Mouse (Mus musculus) brain, embryonic 14.5 days (tissue): Measurements from ENCODE around the gene Aamp.

Experiments
- CTCF ChIP-seq: fragments of 200-500 bp; IDR thresholded peaks from 2 replicates; pipeline ENCODE4 v1.5.1; 2012; ENCODE audit warnings: inconsistent platforms, mild to moderate bottlenecking, moderate library complexity, borderline replicate concordance; ENCODE audit not compliant: insufficient read depth, insufficient read length; ENCODE audit errors: extremely low read depth
- POLR2A ChIP-seq: fragments of 200-500 bp; IDR thresholded peaks from 2 replicates; pipeline ENCODE4 v1.6.1; 2012; ENCODE audit warnings: mild to moderate bottlenecking, inconsistent platforms, borderline replicate concordance; ENCODE audit not compliant: poor library complexity, insufficient read depth, insufficient read length, severe bottlenecking; ENCODE audit errors: extremely low read depth

DNA sequence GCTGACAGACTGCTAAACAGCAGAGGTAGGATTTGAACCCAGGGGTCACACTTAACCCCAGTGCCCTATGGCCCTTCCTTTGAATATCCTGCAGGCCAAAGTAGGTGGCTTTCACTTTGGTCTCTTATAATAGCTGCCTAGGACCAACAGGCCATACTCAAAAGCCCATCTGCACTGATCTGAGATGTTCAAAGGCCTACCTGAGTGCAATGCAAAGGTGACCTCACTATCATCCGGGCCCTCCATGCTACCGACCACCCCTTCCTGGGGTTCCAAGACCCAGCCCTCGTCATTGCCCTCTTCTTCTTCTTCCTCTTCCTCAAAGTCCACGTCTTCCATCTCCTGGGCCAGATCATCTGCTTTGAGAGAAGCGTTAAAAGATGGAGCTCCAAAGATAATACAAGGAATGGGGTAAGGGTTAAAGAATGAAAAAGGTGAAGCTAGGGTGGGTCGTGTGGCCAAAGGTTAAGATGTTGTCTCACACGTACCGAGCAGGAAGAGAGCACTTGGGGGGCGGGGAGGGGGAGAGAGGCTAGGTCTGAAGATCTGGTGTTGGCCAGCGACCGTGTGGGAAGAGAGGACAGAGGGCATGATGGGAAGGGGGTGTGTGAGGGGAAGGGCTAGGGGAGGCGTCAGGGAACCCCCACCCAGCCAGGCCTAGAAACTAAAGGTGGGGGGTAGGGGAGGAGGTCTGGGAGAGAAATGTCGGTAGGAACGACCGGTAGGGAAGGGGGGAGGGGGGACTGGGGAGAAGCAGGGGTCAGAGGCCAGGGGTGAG lies 663 bp downstream of the Aamp start:
- TF ChIP-seq CTCF (no peak), POLR2A (no peak)
